Mouse (Mus musculus) embryonic fibroblast, embryonic 13.5 days (primary cell): Measurements from ENCODE around the gene Gm26727.

Experiments used
- CTCF ChIP-seq: IDR thresholded peaks from 2 replicates; pipeline ENCODE4 v1.5.1; 2011; ENCODE audit warnings: mild to moderate bottlenecking, control low read depth, low read length, moderate library complexity, borderline replicate concordance; ENCODE audit not compliant: insufficient read depth
- POLR2A ChIP-seq: IDR thresholded peaks from 2 replicates; pipeline ENCODE4 v1.6.1; 2011; ENCODE audit warnings: low read depth, mild to moderate bottlenecking, control low read depth, low read length, moderate library complexity

DNA sequence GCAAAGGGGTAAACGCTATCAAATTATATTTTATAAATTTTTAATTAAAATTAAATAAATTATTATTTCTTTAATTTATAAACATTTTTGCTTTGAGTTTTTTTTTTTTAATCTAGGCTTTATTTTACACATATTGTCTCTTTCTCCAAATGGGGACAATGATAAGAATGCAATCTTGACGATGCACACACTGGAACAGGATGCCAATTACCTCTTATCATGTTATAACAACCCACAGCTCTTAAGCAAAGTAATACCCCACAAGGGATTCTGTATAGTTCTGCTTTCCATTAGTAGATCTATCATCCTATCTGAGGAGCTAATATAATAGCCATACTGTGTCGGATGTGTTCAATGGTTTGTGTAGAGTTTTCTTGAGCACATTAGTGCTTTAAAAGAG lies 27.9 kb upstream of the Gm26727 start:
- no peak for TF ChIP-seq CTCF
- TF ChIP-seq POLR2A, result no peak
